ENCODE assay signal across 28 mouse cellular contexts in the genomic region with DNA sequence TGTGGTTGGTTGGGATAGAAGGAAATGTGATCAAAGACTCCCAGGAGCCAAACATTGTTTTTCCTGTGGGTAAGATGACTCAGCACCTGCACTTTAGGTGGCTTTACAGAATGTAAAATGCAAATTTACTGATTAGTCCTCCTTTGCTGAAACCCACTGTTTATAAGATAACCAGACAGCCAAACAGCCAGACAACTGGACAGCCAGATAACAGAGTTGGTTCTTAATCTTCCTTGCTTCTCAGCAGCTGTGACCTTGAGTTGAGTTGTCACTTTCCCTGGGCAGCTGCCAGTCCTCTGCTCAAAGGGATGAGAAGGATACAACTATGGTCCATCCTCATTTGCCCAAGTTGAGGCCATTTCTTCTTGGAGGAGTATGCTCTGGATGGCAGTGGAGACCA. TPM values are rescaled to one million over a fixed set of nuclear protein-coding genes. Genes with fewer than 3 reads are reported as not detected.
DNase-seq lines count a peak whose midpoint lies in the region; ATAC-seq and TF ChIP-seq lines count a peak whose summit lies in the region.
"Had no signal": no experiment of that assay in that cellular context is flagged by ENCODE, and none has a peak within 500 bp of the region (broad histone marks: within the 10 kb centered on the region; RNA-seq: fewer than 3 reads in every experiment).

No protein-coding gene starts in this region.

- intact Hi-C loops in gastrocnemius, postnatal 14 days (cut with DNase I; ENCODE audit: low total_unique reads), result no loop called here

- H3K4me3 ChIP-seq in erythroblast, embryonic 14.5 days (replicated peaks), result peak overlapping the region; percentile 22
- H3K4me3 ChIP-seq in liver, embryonic 12.5 days, result no peak overlapping the region
- H3K4me3 ChIP-seq in liver, postnatal 0 days (ENCODE audit: low read depth, low read length), result no peak overlapping the region
- H3K4me3 ChIP-seq: forebrain, embryonic 13.5 days; hindbrain, embryonic 13.5 days; limb, embryonic 10.5 days; limb, embryonic 15.5 days; lung, embryonic 15.5 days; midbrain, embryonic 13.5 days had no signal

- ATAC-seq in erythroblast, adult 5-6 weeks (replicated peaks; ENCODE audit: low FRiP score, poor library complexity, severe bottlenecking), result no peak
- ATAC-seq in liver, embryonic 12.5 days, result peak; percentile 78
- ATAC-seq in liver, postnatal 0 days, result peak; percentile 29; the same call in 1 of the 2 replicates
- ATAC-seq: activated CD4-positive, CD25-positive, alpha-beta regulatory T cell, adult 4 months; forebrain, embryonic 13.5 days; intestine, embryonic 16.5 days; midbrain, embryonic 13.5 days had no signal

- H3K4me2 ChIP-seq in liver, embryonic 12.5 days, result no peak overlapping the region
- H3K4me2 ChIP-seq in liver, postnatal 0 days (ENCODE audit: low read depth, low read length), result no peak overlapping the region
- H3K4me2 ChIP-seq: forebrain, embryonic 13.5 days; heart, embryonic 11.5 days; hindbrain, embryonic 13.5 days; limb, embryonic 15.5 days; lung, embryonic 15.5 days; midbrain, embryonic 13.5 days had no signal

- no peaks in the 10 kb centered on the region for H3K36me3 ChIP-seq in erythroblast, embryonic 14.5 days (ENCODE audit: control insufficient read depth)
- H3K36me3 ChIP-seq in liver, embryonic 12.5 days, result no peaks in the 10 kb centered on the region
- no peaks in the 10 kb centered on the region for H3K36me3 ChIP-seq in liver, postnatal 0 days (replicated peaks; ENCODE audit: insufficient read depth, low read length)
- H3K36me3 ChIP-seq: hindbrain, embryonic 13.5 days; limb, embryonic 10.5 days; limb, embryonic 15.5 days; lung, embryonic 15.5 days; midbrain, embryonic 13.5 days had no signal

- no peaks in the 10 kb centered on the region for H3K27me3 ChIP-seq in erythroblast, embryonic 14.5 days (ENCODE audit: control insufficient read depth)
- no peaks in the 10 kb centered on the region for H3K27me3 ChIP-seq in liver, embryonic 12.5 days (replicated peaks)
- H3K27me3 ChIP-seq in liver, postnatal 0 days (ENCODE audit: insufficient read depth, low read length), result no peaks in the 10 kb centered on the region
- H3K27me3 ChIP-seq: forebrain, embryonic 13.5 days; hindbrain, embryonic 13.5 days; limb, embryonic 15.5 days; lung, embryonic 15.5 days; midbrain, embryonic 13.5 days had no signal

- TF ChIP-seq EP300 in liver, postnatal 0 days (IDR thresholded peaks at IDR 0.05; ENCODE audit: low read depth), result no peak; the same call in 1 of the 2 replicates

- no peak overlapping the region for H3K9ac ChIP-seq in liver, embryonic 12.5 days
- no peak overlapping the region for H3K9ac ChIP-seq in liver, postnatal 0 days (replicated peaks)
- H3K9ac ChIP-seq: forebrain, embryonic 13.5 days; hindbrain, embryonic 13.5 days; limb, embryonic 15.5 days; lung, embryonic 15.5 days; midbrain, embryonic 13.5 days had no signal

- peaks cover 12% of the 10 kb centered on the region for H3K4me1 ChIP-seq in erythroblast, embryonic 14.5 days (ENCODE audit: control insufficient read depth)
- 0 out of 2 replicates have a peak, but pooled peaks cover 4% of the 10 kb centered on the region for H3K4me1 ChIP-seq in liver, embryonic 12.5 days
- H3K4me1 ChIP-seq in liver, postnatal 0 days (ENCODE audit: insufficient read depth), result no peaks in the 10 kb centered on the region
- H3K4me1 ChIP-seq: hindbrain, embryonic 13.5 days had no signal

- peak; percentile 17 for DNase-seq in adrenal gland, postnatal 25 days
- DNase-seq in liver, postnatal 0 days, result no peak
- no peak for DNase-seq in heart, adult 8-10 months (ENCODE audit: low spot score)
- no peak for DNase-seq in gastrocnemius, postnatal 14 days
- DNase-seq: B cell, adult 2 months; cerebellum, adult 18-20 months; cerebellum, postnatal 10 days; gastrocnemius, postnatal 10 days; heart, postnatal 4 days; kidney, adult 8-10 months; kidney, postnatal 4 days; layer of hippocampus, postnatal 36 days had no signal

- 0 out of 2 replicates have a peak, but pooled peaks cover 3% of the 10 kb centered on the region for H3K9me3 ChIP-seq in erythroblast, embryonic 14.5 days (ENCODE audit: control insufficient read depth, low read length)
- H3K9me3 ChIP-seq in liver, embryonic 12.5 days (replicated peaks), result no peaks in the 10 kb centered on the region
- H3K9me3 ChIP-seq in liver, postnatal 0 days (ENCODE audit: low read length), result no peaks in the 10 kb centered on the region
- H3K9me3 ChIP-seq: forebrain, embryonic 13.5 days; limb, embryonic 10.5 days; limb, embryonic 15.5 days; lung, embryonic 15.5 days; midbrain, embryonic 13.5 days had no signal

- H3K27ac ChIP-seq in liver, embryonic 12.5 days, result peak overlapping the region; percentile 45; the same call in 1 of the 2 replicates
- H3K27ac ChIP-seq in liver, postnatal 0 days (ENCODE audit: low read depth), result no peak overlapping the region
- H3K27ac ChIP-seq: forebrain, embryonic 13.5 days; hindbrain, embryonic 13.5 days; kidney, postnatal 0 days; limb, embryonic 10.5 days; limb, embryonic 15.5 days; lung, embryonic 15.5 days; macrophage; midbrain, embryonic 13.5 days had no signal

- no peak for TF ChIP-seq CTCF in liver, postnatal 0 days (IDR thresholded peaks at IDR 0.05; ENCODE audit: low read depth)

RNA-seq across cellular contexts. Expression of a gene that starts 35.8 kb away (rescaled TPM):
- not detected in 2 replicates for polyA plus RNA-seq in erythroblast, embryonic 14.5 days (2012)
- not detected in 2 replicates for total RNA-seq in erythroblast, adult 5-6 weeks (2015; ENCODE audit: low replicate concordance)
- not detected in 2 replicates for total RNA-seq in erythroblast, adult 5-6 weeks (2017; ENCODE audit: low replicate concordance)
- 0.90 TPM in 1 of 2 replicates, not detected in the other for total RNA-seq in adrenal gland, postnatal 25 days (2021)
- polyA plus RNA-seq in liver, embryonic 12.5 days (2016; fragmentation: Nextera tagmentation; extraction: Ambion mirVana), result 0.20 and 0.23 TPM in 2 replicates
- not detected in 2 replicates for polyA plus RNA-seq in liver, postnatal 0 days (2015; fragmentation: Nextera tagmentation; extraction: Ambion mirVana)
- total RNA-seq in heart, adult 8-10 months (2022), result under 1 TPM in 3 of 4 experiments, not detected in 1; 0.19 to 0.52 (median 0.52) TPM
- 1 to 10 TPM; 1.4 to 1.7 TPM for total RNA-seq in gastrocnemius, postnatal 14 days (2021)
- total RNA-seq: granulocyte monocyte progenitor cell, adult 5-6 weeks; megakaryocyte-erythroid progenitor cell, adult 5-6 weeks had no signal
- polyA plus RNA-seq: activated CD4-positive, CD25-positive, alpha-beta regulatory T cell, adult 4 months; macrophage had no signal
